Mouse (Mus musculus): ENCODE measurements at regions not wholly inside any gene's neighbourhood (a gene's known extent, or its start where the extent isn't known, plus 50 kb on each side); places are given as distances from the start of the nearest gene placed in this dataset.

GRCm38 (mm10) chr7:130057708-130058107, 462.5 kb downstream of the Ate1 start:
- Histone ChIP-seq H3K27ac (ENCODE audit: insufficient read depth, low read depth, low read length) (no peak overlapping the region), H3K4me3 (ENCODE audit: insufficient read depth, low read depth, low read length) (no peak overlapping the region), H3K4me1 (ENCODE audit: control insufficient read depth, insufficient read depth, low read length) (no peaks in the 10 kb centered on the region)
- 94% methylated on average over 6 of the region's 6 CpGs for WGBS
- TF ChIP-seq CTCF (IDR thresholded peaks at IDR 0.05; ENCODE audit: insufficient read depth, low read depth, low read length) (no peak), POLR2A (IDR thresholded peaks at IDR 0.05; ENCODE audit: insufficient read depth, low read depth, low read length) (no peak)

DNA sequence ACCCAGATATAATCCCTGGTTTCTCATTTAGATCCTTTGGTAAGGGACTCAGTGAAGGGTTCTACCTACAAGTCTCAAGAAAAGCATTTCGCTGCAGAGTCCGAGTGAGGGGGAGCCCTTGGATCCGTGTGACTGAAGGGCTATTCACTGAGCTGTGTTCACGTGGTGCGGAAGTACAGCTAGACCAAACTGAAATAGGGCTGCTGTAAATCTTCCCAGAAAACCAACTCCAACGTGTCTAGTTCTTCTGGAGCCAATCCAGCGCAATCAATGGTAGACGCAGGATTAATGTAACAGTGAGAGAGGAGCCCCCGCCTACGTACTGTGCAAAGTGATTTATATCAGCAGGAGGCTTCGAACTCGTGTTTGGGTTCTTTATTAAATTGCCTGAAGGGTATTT, 461.9 kb downstream of the Ate1 start:
- WGBS: 75% methylated on average over 12 of the region's 12 CpGs
- Histone ChIP-seq H3K4me3 (ENCODE audit: insufficient read depth, low read depth, low read length) (no peak overlapping the region), H3K27ac (ENCODE audit: insufficient read depth, low read depth, low read length) (no peak overlapping the region), H3K4me1 (ENCODE audit: control insufficient read depth, insufficient read depth, low read length) (no peaks in the 10 kb centered on the region)
- TF ChIP-seq CTCF (IDR thresholded peaks at IDR 0.05; ENCODE audit: insufficient read depth, low read depth, low read length): no peak

GRCm38 (mm10) chr7:130059684-130060607, 460.2 kb downstream of the Ate1 start:
- 57% methylated on average over 15 of the region's 15 CpGs for WGBS

GRCm38 (mm10) chr7:130064500-130064899, 455.7 kb downstream of the Ate1 start:
- 78% methylated on average over 7 of the region's 7 CpGs for WGBS
- Histone ChIP-seq H3K4me3 (ENCODE audit: insufficient read depth, low read depth, low read length) (no peak overlapping the region), H3K27ac (ENCODE audit: insufficient read depth, low read depth, low read length) (no peak overlapping the region), H3K4me1 (ENCODE audit: control insufficient read depth, insufficient read depth, low read length) (no peaks in the 10 kb centered on the region)
- no peak for TF ChIP-seq CTCF (IDR thresholded peaks at IDR 0.05; ENCODE audit: insufficient read depth, low read depth, low read length)
- TF ChIP-seq POLR2A (IDR thresholded peaks at IDR 0.05; ENCODE audit: insufficient read depth, low read depth, low read length): no peak

More at GRCm38 (mm10) chr7:130059684-130060607, 460.2 kb downstream of the Ate1 start:
- TF ChIP-seq CTCF (IDR thresholded peaks at IDR 0.05; ENCODE audit: insufficient read depth, low read depth, low read length) (no peak), POLR2A (IDR thresholded peaks at IDR 0.05; ENCODE audit: insufficient read depth, low read depth, low read length) (no peak)
- H3K4me3 ChIP-seq (ENCODE audit: insufficient read depth, low read depth, low read length): no peak overlapping the region
- no peak overlapping the region for H3K27ac ChIP-seq (ENCODE audit: insufficient read depth, low read depth, low read length)
- no peaks in the 10 kb centered on the region for H3K4me1 ChIP-seq (ENCODE audit: control insufficient read depth, insufficient read depth, low read length)

DNA sequence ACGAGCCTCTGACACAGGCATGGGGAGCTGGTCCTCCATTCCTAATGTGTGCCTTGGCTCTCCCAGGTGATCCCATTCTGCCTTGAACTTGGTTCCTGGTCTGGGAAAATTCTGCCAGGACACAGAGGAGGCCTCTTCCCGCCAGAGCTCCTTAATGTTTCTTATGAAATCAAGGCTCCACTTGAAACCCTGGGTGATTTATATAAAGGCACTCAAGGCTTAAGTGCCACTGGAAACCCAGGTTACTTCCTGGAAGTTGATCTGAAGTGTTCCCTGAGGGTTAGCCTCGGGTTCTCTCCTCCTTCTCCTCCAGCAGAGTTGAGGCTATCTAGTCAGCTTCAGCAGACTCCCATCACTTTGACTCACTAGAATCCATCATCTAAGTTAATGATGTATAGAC, 451.9 kb downstream of the Ate1 start:
- H3K27ac ChIP-seq (ENCODE audit: insufficient read depth, low read depth, low read length): no peak overlapping the region
- no peaks in the 10 kb centered on the region for H3K4me1 ChIP-seq (ENCODE audit: control insufficient read depth, insufficient read depth, low read length)
- 86% methylated on average over 3 of the region's 3 CpGs for WGBS
- no peak for TF ChIP-seq POLR2A (IDR thresholded peaks at IDR 0.05; ENCODE audit: insufficient read depth, low read depth, low read length)
- no peak for TF ChIP-seq CTCF (IDR thresholded peaks at IDR 0.05; ENCODE audit: insufficient read depth, low read depth, low read length)
- H3K4me3 ChIP-seq (ENCODE audit: insufficient read depth, low read depth, low read length): no peak overlapping the region

GRCm38 (mm10) chr7:130073388-130073787, 446.8 kb downstream of the Ate1 start:
- Histone ChIP-seq H3K4me1 (ENCODE audit: control insufficient read depth, insufficient read depth, low read length) (peaks cover 9% of the 10 kb centered on the region), H3K27ac (ENCODE audit: insufficient read depth, low read depth, low read length) (no peak overlapping the region), H3K4me3 (ENCODE audit: insufficient read depth, low read depth, low read length) (no peak overlapping the region)
- 58% methylated on average over 11 of the region's 11 CpGs for WGBS
- no peak for TF ChIP-seq CTCF (IDR thresholded peaks at IDR 0.05; ENCODE audit: insufficient read depth, low read depth, low read length)
- no peak for TF ChIP-seq POLR2A (IDR thresholded peaks at IDR 0.05; ENCODE audit: insufficient read depth, low read depth, low read length)

DNA sequence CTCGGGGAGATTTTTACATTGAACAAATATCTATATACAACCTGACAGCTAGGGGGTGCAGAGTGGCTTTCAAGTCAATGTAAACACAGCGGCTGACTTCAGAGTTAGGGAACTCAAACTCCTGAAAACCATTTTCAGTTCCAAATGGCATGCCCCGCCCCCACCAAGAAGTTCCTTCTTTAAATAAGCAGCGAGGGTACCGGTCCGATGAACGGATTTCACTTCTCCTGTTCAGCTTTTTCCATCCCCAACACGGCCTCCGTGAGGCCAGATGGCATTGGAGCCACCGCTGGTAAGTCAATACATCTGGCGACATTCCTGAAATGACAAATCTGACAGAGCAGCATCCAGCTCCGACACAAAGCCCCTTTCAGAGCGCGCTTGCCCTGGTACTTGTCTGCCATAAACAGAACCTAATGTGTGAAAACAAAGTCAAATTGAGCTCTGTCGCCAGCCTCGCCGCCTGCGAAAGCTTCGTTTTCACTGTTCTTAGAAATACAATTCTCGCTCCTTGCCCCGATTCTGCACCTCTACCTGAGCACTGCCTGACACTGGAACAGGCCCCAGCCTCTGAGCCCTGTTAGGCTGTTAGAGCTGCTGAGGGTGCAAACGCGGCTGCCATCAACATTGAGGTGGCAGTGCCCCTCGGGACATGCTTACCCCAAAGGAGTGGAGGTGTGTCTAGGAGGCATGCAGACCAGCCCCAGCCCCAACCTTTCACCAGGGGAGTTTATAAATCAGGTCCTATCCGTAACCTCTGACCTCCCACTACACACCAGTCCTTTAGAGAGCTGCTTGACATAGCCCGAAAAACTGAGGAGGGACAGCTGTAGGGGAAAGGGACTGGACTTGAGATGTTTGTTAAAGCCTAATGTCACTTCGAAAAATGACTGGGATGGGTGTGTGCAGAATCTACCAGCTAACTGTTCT, 446.0 kb downstream of the Ate1 start:
- 32% methylated on average over 27 of the region's 27 CpGs for WGBS
- TF ChIP-seq POLR2A (IDR thresholded peaks at IDR 0.05; ENCODE audit: insufficient read depth, low read depth, low read length) (no peak), CTCF (IDR thresholded peaks at IDR 0.05; ENCODE audit: insufficient read depth, low read depth, low read length) (no peak)
- peak overlapping the region; percentile 24 for H3K4me3 ChIP-seq (ENCODE audit: insufficient read depth, low read depth, low read length)
- peaks cover 9% of the 10 kb centered on the region for H3K4me1 ChIP-seq (ENCODE audit: control insufficient read depth, insufficient read depth, low read length)
- no peak overlapping the region for H3K27ac ChIP-seq (ENCODE audit: insufficient read depth, low read depth, low read length)

GRCm38 (mm10) chr7:130082662-130083061, 437.5 kb downstream of the Ate1 start:
- TF ChIP-seq CTCF (IDR thresholded peaks at IDR 0.05; ENCODE audit: insufficient read depth, low read depth, low read length) (no peak), POLR2A (IDR thresholded peaks at IDR 0.05; ENCODE audit: insufficient read depth, low read depth, low read length) (no peak)
- 98% methylated on average over 4 of the region's 4 CpGs for WGBS
- no peak overlapping the region for H3K4me3 ChIP-seq (ENCODE audit: insufficient read depth, low read depth, low read length)
- H3K4me1 ChIP-seq (ENCODE audit: control insufficient read depth, insufficient read depth, low read length): no peaks in the 10 kb centered on the region
- H3K27ac ChIP-seq (ENCODE audit: insufficient read depth, low read depth, low read length): no peak overlapping the region

DNA sequence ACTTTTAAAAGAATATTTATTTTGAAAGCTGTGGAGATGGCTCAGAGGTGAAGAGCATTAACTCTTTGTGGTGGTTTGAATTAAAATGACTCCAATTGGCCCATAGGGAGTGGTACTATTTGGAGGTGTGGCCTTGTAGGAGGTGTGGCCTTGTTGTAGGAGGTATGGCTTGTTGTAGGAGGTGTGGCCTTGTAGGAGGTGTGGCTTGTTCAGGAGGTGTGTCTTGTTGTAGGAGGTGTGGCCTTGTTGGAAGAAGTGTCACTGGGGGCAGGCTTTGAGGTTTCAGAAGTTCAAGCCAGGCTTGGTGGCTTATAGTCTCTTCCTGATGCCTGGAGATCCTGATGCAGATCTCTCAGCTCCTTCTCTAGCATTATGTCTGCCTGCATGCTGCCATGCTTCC, 434.5 kb downstream of the Ate1 start:
- Histone ChIP-seq H3K4me3 (ENCODE audit: insufficient read depth, low read depth, low read length) (no peak overlapping the region), H3K27ac (ENCODE audit: insufficient read depth, low read depth, low read length) (no peak overlapping the region), H3K4me1 (ENCODE audit: control insufficient read depth, insufficient read depth, low read length) (no peaks in the 10 kb centered on the region)
- TF ChIP-seq POLR2A (IDR thresholded peaks at IDR 0.05; ENCODE audit: insufficient read depth, low read depth, low read length) (no peak), CTCF (IDR thresholded peaks at IDR 0.05; ENCODE audit: insufficient read depth, low read depth, low read length) (no peak)

Measured in olfactory bulb, adult 2 months (tissue).